16 mouse cellular contexts compared by ENCODE assay signal in the genomic region with DNA sequence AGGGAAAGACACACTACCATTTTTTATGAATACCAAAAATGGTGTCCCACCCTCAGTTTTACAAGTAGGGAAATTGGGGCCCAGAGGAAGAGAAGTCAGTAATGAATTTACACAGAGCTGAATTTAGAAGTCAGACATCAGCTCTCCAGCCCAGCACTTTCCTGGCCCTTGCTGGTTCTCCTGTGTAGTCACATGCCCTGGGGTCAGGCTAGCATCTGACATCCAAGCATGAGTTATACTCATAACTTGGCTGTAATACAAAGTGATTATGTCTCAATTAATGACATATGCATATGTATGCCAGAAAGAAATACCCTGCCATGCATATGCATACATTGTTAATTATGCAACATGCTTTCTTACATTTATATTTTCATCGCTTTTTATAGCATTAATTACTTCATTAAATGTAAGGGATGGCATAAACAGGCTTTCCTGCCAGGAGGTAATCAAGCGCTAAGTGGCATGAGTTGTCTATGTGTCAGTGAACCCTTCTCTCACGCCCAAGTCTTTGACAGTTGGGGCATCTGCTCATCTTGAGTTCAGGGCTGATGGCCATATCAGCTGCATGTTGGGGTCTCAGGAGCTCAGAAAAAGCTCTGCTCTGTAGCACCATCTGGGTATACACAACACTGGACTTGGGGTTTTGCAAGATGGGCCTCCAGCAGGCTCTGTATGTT. TPM values are rescaled to one million over a fixed set of nuclear protein-coding genes. Genes with fewer than 3 reads are reported as not detected.
"Had no signal": no experiment of that assay in that cellular context is flagged by ENCODE, and none has a peak within 500 bp of the region (broad histone marks: within the 10 kb centered on the region; RNA-seq: fewer than 3 reads in every experiment).

No protein-coding gene starts in this region.

- H3K27ac ChIP-seq: liver, embryonic 13.5 days; midbrain, embryonic 12.5 days; neural tube, embryonic 12.5 days; neural tube, embryonic 15.5 days; stomach, embryonic 15.5 days had no signal

- H3K9ac ChIP-seq: liver, embryonic 13.5 days; midbrain, embryonic 12.5 days; neural tube, embryonic 12.5 days; neural tube, embryonic 15.5 days; stomach, embryonic 15.5 days had no signal

- H3K27me3 ChIP-seq: liver, embryonic 13.5 days; midbrain, embryonic 12.5 days; neural tube, embryonic 12.5 days; neural tube, embryonic 15.5 days; stomach, embryonic 15.5 days had no signal

- H3K36me3 ChIP-seq: liver, embryonic 13.5 days; midbrain, embryonic 12.5 days; neural tube, embryonic 12.5 days; neural tube, embryonic 15.5 days; stomach, embryonic 15.5 days had no signal

- H3K4me1 ChIP-seq: liver, embryonic 13.5 days; midbrain, embryonic 12.5 days; neural tube, embryonic 12.5 days; neural tube, embryonic 15.5 days; stomach, embryonic 15.5 days had no signal

- DNase-seq: kidney, adult 9 months; kidney, postnatal 14 days; kidney, postnatal 4 days; liver, embryonic 13.5 days; lung, adult 2 months; lung, postnatal 14 days; lung, postnatal 4 days; right cerebral cortex, adult 18-20 months; right cerebral cortex, postnatal 14 days; spleen, adult 18-20 months; thymus, postnatal 25 days had no signal

- H3K4me3 ChIP-seq: liver, embryonic 13.5 days; midbrain, embryonic 12.5 days; neural tube, embryonic 12.5 days; neural tube, embryonic 15.5 days; stomach, embryonic 15.5 days had no signal

- H3K9me3 ChIP-seq: liver, embryonic 13.5 days; midbrain, embryonic 12.5 days; neural tube, embryonic 12.5 days; neural tube, embryonic 15.5 days; stomach, embryonic 15.5 days had no signal

- H3K4me2 ChIP-seq: liver, embryonic 13.5 days; midbrain, embryonic 12.5 days; neural tube, embryonic 12.5 days; neural tube, embryonic 15.5 days; stomach, embryonic 15.5 days had no signal

RNA-seq across cellular contexts. Expression of gene Gria1, which starts 26.7 kb away (rescaled TPM):
- polyA plus RNA-seq: liver, adult 2 months had no signal
